Mouse (Mus musculus) stomach, embryonic 16.5 days (tissue): ENCODE data around the gene Rps15. TPM values are rescaled to one million over a fixed set of nuclear protein-coding genes. Genes with fewer than 3 reads are reported as not detected.
A peak's percentile ranks its signal among the peaks of the same experiment; 100 is the strongest.

Source experiments
- ATAC-seq: fragments of 200-750 bp; cut with Nextera tagmentation; 2 replicates; pipeline ENCODE4 v1.8.0; 2017; ENCODE audit warnings: moderate number of reproducible peaks, moderate TSS enrichment; ENCODE audit not compliant: insufficient read depth, low FRiP score
- H3K27ac ChIP-seq: fragments of 300-500 bp; sonication (generic); 2 replicates; pipeline ENCODE4 v1.5.1; 2014; ENCODE audit warnings: low read length
- H3K27me3 ChIP-seq: fragments of 300-500 bp; sonication (generic); 2 replicates; pipeline ENCODE4 v1.6.1; 2014; ENCODE audit warnings: low read length, control low read depth, mixed read lengths; ENCODE audit not compliant: control insufficient read depth, insufficient read depth
- H3K36me3 ChIP-seq: fragments of 300-500 bp; sonication (generic); 2 replicates; pipeline ENCODE4 v1.6.1; 2014; ENCODE audit warnings: low read length; ENCODE audit not compliant: control insufficient read depth, insufficient read depth
- H3K4me1 ChIP-seq: fragments of 300-500 bp; sonication (generic); 2 replicates; pipeline ENCODE4 v1.6.1; 2014; ENCODE audit warnings: low read length, control low read depth, mixed read lengths; ENCODE audit not compliant: control insufficient read depth, insufficient read depth
- H3K4me2 ChIP-seq: fragments of 300-500 bp; sonication (generic); 2 replicates; pipeline ENCODE4 v1.6.1; 2014; ENCODE audit warnings: low read depth, low read length, mixed read lengths
- H3K4me3 ChIP-seq: fragments of 300-500 bp; sonication (generic); replicated peaks from 2 replicates; pipeline ENCODE4 v1.5.1; 2014; ENCODE audit warnings: mild to moderate bottlenecking, low read length
- H3K9ac ChIP-seq: fragments of 300-500 bp; sonication (generic); 2 replicates; pipeline ENCODE4 v1.6.1; 2014; ENCODE audit warnings: low read length
- H3K9me3 ChIP-seq: fragments of 300-500 bp; sonication (generic); replicated peaks from 2 replicates; pipeline ENCODE4 v1.6.1; 2016; ENCODE audit warnings: low read length, control low read depth; ENCODE audit not compliant: control insufficient read depth
- WGBS: fragments of 180-500 bp; shearing (Covaris S2); extraction: QIAGEN DNeasy Blood & Tissue Kit; methylation state at CpG from one replicate; pipeline ENCODE4 v1.1.7; 2014; 5-methylcytosine and 5-hydroxymethylcytosine counted together
- polyA plus RNA-seq: library from polyadenylated mRNA; unstranded; fragments of >200 nt; fragmentation: Nextera tagmentation; extraction: Ambion mirVana; gene quantifications from 2 replicates; pipeline ENCODE4 v1.2.1, GENCODE M21; 2015

Gene Rps15
- polyA plus RNA-seq, 1 experiment from 2014 or later = 821 TPM

GRCm38 (mm10) chr10:80259463-80259805, 32.8 kb upstream of the Rps15 start:
- Histone ChIP-seq H3K27ac (peak overlapping the region; percentile 100), H3K4me3 (peak overlapping the region; percentile 54), H3K27me3 (no peaks in the 10 kb centered on the region), H3K9me3 (no peaks in the 10 kb centered on the region), H3K36me3 (peaks cover 10% of the 10 kb centered on the region; the same call in 1 of the 2 replicates), H3K9ac (peak overlapping the region; percentile 78), H3K4me1 (peaks cover 26% of the 10 kb centered on the region), H3K4me2 (peak overlapping the region; percentile 82)
- WGBS = 77% methylated on average over 6 of the region's 6 CpGs
- ATAC-seq = no peak

GRCm38 (mm10) chr10:80259861-80260641, 32.2 kb upstream of the Rps15 start:
- 6% methylated on average over 19 of the region's 19 CpGs for WGBS
- peaks cover 6% of the 10 kb centered on the region; the same call in 1 of the 2 replicates for H3K36me3 ChIP-seq
- peak overlapping the region; percentile 100 for H3K27ac ChIP-seq
- peak overlapping the region; percentile 78 for H3K9ac ChIP-seq
- H3K27me3 ChIP-seq = no peaks in the 10 kb centered on the region
- no peak for ATAC-seq
- H3K9me3 ChIP-seq = no peaks in the 10 kb centered on the region
- H3K4me3 ChIP-seq = peak overlapping the region; percentile 54
- peaks cover 26% of the 10 kb centered on the region for H3K4me1 ChIP-seq
- H3K4me2 ChIP-seq = peak overlapping the region; percentile 82

- peak within 1 kb of the TSS; percentile 82 for H3K4me2 ChIP-seq
- peak within 1 kb of the TSS; percentile 78 for H3K9ac ChIP-seq
- no peaks in the 10 kb centered on the region for H3K9me3 ChIP-seq
- peak within 1 kb of the TSS; percentile 100 for H3K27ac ChIP-seq
- H3K36me3 ChIP-seq = peaks cover 6% of the 10 kb centered on the region; the same call in 1 of the 2 replicates
- H3K4me3 ChIP-seq = peak within 1 kb of the TSS; percentile 54
- peaks cover 28% of the 10 kb centered on the region for H3K4me1 ChIP-seq
- no peaks in the 10 kb centered on the region for H3K27me3 ChIP-seq
- ATAC-seq = peak; percentile 91
- under 1% methylated on average over 49 of the region's 49 CpGs for WGBS
Measured at GRCm38 (mm10) chr10:80260642-80261584, 31.3 kb upstream of the Rps15 start, which contains the start of the genes Gamt and Dazap1. Gamt (minus strand) TSS chr10:80261012. Dazap1 (plus strand) TSS chr10:80261486.

- ATAC-seq = peak; percentile 77
- H3K9me3 ChIP-seq = no peaks in the 10 kb centered on the region
- WGBS = 0% methylated on average over 14 of the region's 14 CpGs
- no peaks in the 10 kb centered on the region for H3K27me3 ChIP-seq
- H3K27ac ChIP-seq = peak overlapping the region; percentile 100
- peaks cover 34% of the 10 kb centered on the region for H3K4me1 ChIP-seq
- H3K4me2 ChIP-seq = peak overlapping the region; percentile 82
- H3K4me3 ChIP-seq = peak overlapping the region; percentile 54
- peak overlapping the region; percentile 78 for H3K9ac ChIP-seq
- H3K36me3 ChIP-seq = peaks cover 6% of the 10 kb centered on the region; the same call in 1 of the 2 replicates
Measured at GRCm38 (mm10) chr10:80261585-80261968, 30.7 kb upstream of the Rps15 start.

GRCm38 (mm10) chr10:80262169-80262568, 30.1 kb upstream of the Rps15 start:
- Histone ChIP-seq H3K9me3 (no peaks in the 10 kb centered on the region), H3K27me3 (no peaks in the 10 kb centered on the region), H3K9ac (peak overlapping the region; percentile 32; the same call in 1 of the 2 replicates), H3K27ac (peak overlapping the region; percentile 100), H3K4me3 (peak overlapping the region; percentile 54), H3K4me2 (peak overlapping the region; percentile 82), H3K4me1 (peaks cover 40% of the 10 kb centered on the region), H3K36me3 (peaks cover 6% of the 10 kb centered on the region; the same call in 1 of the 2 replicates)
- ATAC-seq = no peak
- WGBS = 66% methylated on average over 12 of the region's 12 CpGs

- no peak for ATAC-seq
- Histone ChIP-seq H3K9me3 (no peaks in the 10 kb centered on the region), H3K27ac (no peak overlapping the region), H3K4me3 (no peak overlapping the region), H3K36me3 (peaks cover 6% of the 10 kb centered on the region; the same call in 1 of the 2 replicates), H3K27me3 (no peaks in the 10 kb centered on the region), H3K4me2 (no peak overlapping the region), H3K4me1 (peaks cover 47% of the 10 kb centered on the region), H3K9ac (no peak overlapping the region)
- 90% methylated on average over 10 of the region's 10 CpGs for WGBS
Measured at GRCm38 (mm10) chr10:80262776-80263365, 29.4 kb upstream of the Rps15 start.

- H3K9ac ChIP-seq = peak overlapping the region; percentile 99
- H3K27ac ChIP-seq = peak overlapping the region; percentile 80
- peak overlapping the region; percentile 75 for H3K4me2 ChIP-seq
- no peaks in the 10 kb centered on the region for H3K27me3 ChIP-seq
- H3K4me1 ChIP-seq = peaks cover 48% of the 10 kb centered on the region
- peak; percentile 45 for ATAC-seq
- no peaks in the 10 kb centered on the region for H3K36me3 ChIP-seq
- no peaks in the 10 kb centered on the region for H3K9me3 ChIP-seq
- WGBS = 2% methylated on average over 64 of the region's 81 CpGs
- H3K4me3 ChIP-seq = peak overlapping the region; percentile 93
Measured at GRCm38 (mm10) chr10:80264341-80265148, 27.7 kb upstream of the Rps15 start.

- under 1% methylated on average over 18 of the region's 18 CpGs for WGBS
- peak overlapping the region; percentile 99 for H3K9ac ChIP-seq
- peaks cover 42% of the 10 kb centered on the region for H3K4me1 ChIP-seq
- H3K27me3 ChIP-seq = no peaks in the 10 kb centered on the region
- H3K4me3 ChIP-seq = peak overlapping the region; percentile 93
- H3K4me2 ChIP-seq = peak overlapping the region; percentile 63
- H3K9me3 ChIP-seq = no peaks in the 10 kb centered on the region
- ATAC-seq = no peak
- no peaks in the 10 kb centered on the region for H3K36me3 ChIP-seq
- peak overlapping the region; percentile 80 for H3K27ac ChIP-seq
Measured at GRCm38 (mm10) chr10:80265149-80265486, 27.1 kb upstream of the Rps15 start.
